Mouse (Mus musculus) neural tube, embryonic 12.5 days (tissue): ENCODE measurements at regions not wholly inside any gene's neighbourhood (a gene's known extent, or its start where the extent isn't known, plus 50 kb on each side); places are given as distances from the start of the nearest gene placed in this dataset.
"Not testable (repeated sequence)": the region's sequence is repeated elsewhere in the genome, so short reads cannot be mapped to it uniquely, and the experiment has no call there.

Experiments
- ATAC-seq: fragments of 200-750 bp; cut with Nextera tagmentation; 2 replicates; pipeline ENCODE4 v1.8.0; 2017; ENCODE audit warnings: low read depth, mild to moderate bottlenecking, moderate TSS enrichment, moderate library complexity; ENCODE audit not compliant: low FRiP score
- H3K27ac ChIP-seq: fragments of 300-500 bp; sonication (generic); 2 replicates; pipeline ENCODE4 v1.5.1; 2016
- H3K27me3 ChIP-seq: fragments of 300-500 bp; sonication (generic); replicated peaks from 2 replicates; pipeline ENCODE4 v1.6.1; 2016; ENCODE audit warnings: mild to moderate bottlenecking
- H3K36me3 ChIP-seq: fragments of 300-500 bp; sonication (generic); 2 replicates; pipeline ENCODE4 v1.6.1; 2016; ENCODE audit warnings: mild to moderate bottlenecking
- H3K4me1 ChIP-seq: fragments of 300-500 bp; sonication (generic); 2 replicates; pipeline ENCODE4 v1.6.1; 2016
- H3K4me2 ChIP-seq: fragments of 300-500 bp; sonication (generic); replicated peaks from 2 replicates; pipeline ENCODE4 v1.6.1; 2016; ENCODE audit warnings: mild to moderate bottlenecking
- H3K4me3 ChIP-seq: fragments of 300-500 bp; sonication (generic); 2 replicates; pipeline ENCODE4 v1.5.1; 2016
- H3K9ac ChIP-seq: fragments of 300-500 bp; sonication (generic); 2 replicates; pipeline ENCODE4 v1.6.1; 2016; ENCODE audit warnings: mild to moderate bottlenecking
- H3K9me3 ChIP-seq: fragments of 300-500 bp; sonication (generic); 2 replicates; pipeline ENCODE4 v1.6.1; 2016; ENCODE audit warnings: mild to moderate bottlenecking
- WGBS: fragments of 180-500 bp; shearing (Covaris S2); methylation state at CpG from one replicate; pipeline ENCODE4 v1.1.7; 2016; 5-methylcytosine and 5-hydroxymethylcytosine counted together

DNA sequence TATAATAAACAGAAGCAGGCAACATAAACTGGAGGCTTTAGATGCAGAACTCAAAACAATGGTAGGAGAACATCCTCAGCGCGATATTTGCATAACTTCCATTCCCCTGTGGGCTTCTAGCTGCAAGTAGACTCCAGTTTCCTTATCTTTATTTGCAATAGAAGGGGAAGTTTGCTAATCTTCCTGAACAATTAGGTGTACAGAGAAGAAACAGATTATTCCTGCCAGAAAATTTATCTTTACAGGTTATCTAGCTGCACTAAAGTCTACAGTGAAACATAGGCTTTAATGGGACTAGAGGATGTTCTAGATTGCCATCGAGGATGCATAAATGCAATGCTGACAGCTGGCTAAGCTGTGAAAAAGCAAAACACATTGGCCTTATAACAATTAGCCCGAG lies 1544.0 kb downstream of the Efna5 start:
- Histone ChIP-seq H3K9ac (no peak overlapping the region), H3K4me1 (no peaks in the 10 kb centered on the region), H3K27ac (no peak overlapping the region), H3K9me3 (no peaks in the 10 kb centered on the region), H3K27me3 (no peaks in the 10 kb centered on the region), H3K4me2 (no peak overlapping the region), H3K36me3 (no peaks in the 10 kb centered on the region), H3K4me3 (no peak overlapping the region)
- WGBS, result 84% methylated on average over 4 of the region's 4 CpGs
- no peak for ATAC-seq

DNA sequence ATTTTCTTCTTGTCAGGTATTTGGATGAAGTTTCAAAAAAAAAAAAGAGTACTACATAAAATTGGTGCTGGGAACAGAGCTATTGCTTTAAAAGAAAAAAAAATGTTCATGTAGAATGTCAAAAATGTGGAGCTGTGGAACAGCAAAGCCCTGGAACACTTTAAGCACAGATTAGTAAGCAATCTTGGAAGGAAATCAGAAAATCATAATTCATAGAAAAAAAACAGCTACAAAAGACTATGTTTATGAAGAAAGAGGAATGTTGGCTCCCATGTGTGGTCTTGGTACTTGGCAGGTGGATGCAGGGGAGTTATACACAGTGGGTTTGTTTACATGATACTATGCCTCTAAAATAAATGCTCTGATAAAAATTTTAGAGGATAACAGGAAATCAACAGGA lies 1555.7 kb downstream of the Efna5 start:
- Histone ChIP-seq H3K9me3 (no peaks in the 10 kb centered on the region), H3K27ac (no peak overlapping the region), H3K9ac (no peak overlapping the region), H3K4me3 (no peak overlapping the region), H3K4me1 (no peaks in the 10 kb centered on the region), H3K36me3 (no peaks in the 10 kb centered on the region), H3K4me2 (no peak overlapping the region), H3K27me3 (no peaks in the 10 kb centered on the region)
- no peak for ATAC-seq

DNA sequence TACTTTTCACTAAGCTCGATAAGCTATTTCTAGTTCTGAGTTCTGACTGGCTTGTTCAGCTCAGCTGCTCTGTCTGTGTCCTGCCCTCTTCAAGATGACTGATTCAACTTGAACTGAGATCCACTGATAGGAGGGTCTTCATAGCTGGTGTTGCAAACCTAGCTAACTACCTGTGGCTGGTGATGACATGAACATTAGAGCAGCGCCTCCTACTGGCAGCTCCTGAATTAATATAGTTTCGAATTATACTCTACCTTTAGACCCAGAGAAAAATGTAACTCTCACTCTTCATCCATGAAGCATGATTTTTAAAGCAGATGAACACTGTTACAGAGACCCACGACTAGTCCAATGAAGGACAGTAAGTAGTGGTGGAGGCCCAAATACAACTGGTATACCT lies 1560.3 kb downstream of the Efna5 start:
- Histone ChIP-seq H3K27me3 (no peaks in the 10 kb centered on the region), H3K27ac (no peak overlapping the region), H3K4me3 (no peak overlapping the region), H3K4me2 (no peak overlapping the region), H3K9me3 (no peaks in the 10 kb centered on the region), H3K9ac (no peak overlapping the region), H3K36me3 (no peaks in the 10 kb centered on the region), H3K4me1 (no peaks in the 10 kb centered on the region)
- no peak for ATAC-seq
- WGBS, result 69% methylated on average over 4 of the region's 4 CpGs

DNA sequence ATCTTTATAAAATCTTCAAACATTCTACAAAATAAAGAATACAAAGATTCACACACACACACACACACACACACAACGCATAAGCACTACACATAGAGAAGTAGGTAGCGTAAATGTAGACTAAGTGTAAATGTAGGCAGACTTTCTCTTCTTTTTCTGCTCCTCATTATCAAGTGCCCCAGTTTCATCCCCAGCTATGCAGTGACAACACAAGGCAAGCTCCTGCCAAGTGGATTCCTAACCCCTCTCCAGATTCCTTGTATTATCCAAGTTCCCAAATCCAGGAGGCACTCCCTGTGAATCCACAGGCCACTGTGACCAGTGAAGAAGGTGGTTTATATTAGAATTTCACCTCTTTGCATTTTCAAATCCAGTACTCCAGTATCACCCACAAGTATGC lies 1567.7 kb downstream of the Efna5 start:
- H3K27ac ChIP-seq, result no peak overlapping the region
- H3K36me3 ChIP-seq, result no peaks in the 10 kb centered on the region
- no peak overlapping the region for H3K4me3 ChIP-seq
- WGBS, result 94% methylated on average over 2 of the region's 2 CpGs
- H3K9me3 ChIP-seq, result no peaks in the 10 kb centered on the region
- H3K4me1 ChIP-seq, result no peaks in the 10 kb centered on the region
- no peaks in the 10 kb centered on the region for H3K27me3 ChIP-seq
- H3K9ac ChIP-seq, result no peak overlapping the region
- no peak for ATAC-seq
- no peak overlapping the region for H3K4me2 ChIP-seq

DNA sequence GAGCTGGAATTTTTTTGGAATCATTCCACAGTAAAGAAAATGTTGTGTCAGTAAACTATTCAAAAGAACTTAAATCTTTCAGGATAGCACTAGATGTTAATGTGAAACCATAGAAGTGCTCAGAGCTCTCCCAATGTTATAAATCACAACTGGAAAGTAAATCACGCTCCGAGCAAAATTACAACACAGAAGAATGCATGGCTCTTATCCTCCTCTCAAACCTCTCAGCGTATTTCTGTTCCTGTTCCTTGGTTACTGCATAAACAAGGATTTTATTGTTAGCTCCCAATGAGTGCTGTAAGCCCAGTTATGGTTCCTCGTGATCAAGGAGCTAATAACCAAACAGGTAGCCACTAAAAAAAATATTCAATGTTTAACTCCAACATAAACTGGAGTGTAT lies 1569.9 kb downstream of the Efna5 start:
- no peak overlapping the region for H3K4me3 ChIP-seq
- ATAC-seq, result no peak
- no peaks in the 10 kb centered on the region for H3K36me3 ChIP-seq
- H3K9ac ChIP-seq, result no peak overlapping the region
- 79% methylated on average over 4 of the region's 4 CpGs for WGBS
- no peak overlapping the region for H3K4me2 ChIP-seq
- H3K27me3 ChIP-seq, result no peaks in the 10 kb centered on the region
- no peak overlapping the region for H3K27ac ChIP-seq
- no peaks in the 10 kb centered on the region for H3K9me3 ChIP-seq
- H3K4me1 ChIP-seq, result no peaks in the 10 kb centered on the region

DNA sequence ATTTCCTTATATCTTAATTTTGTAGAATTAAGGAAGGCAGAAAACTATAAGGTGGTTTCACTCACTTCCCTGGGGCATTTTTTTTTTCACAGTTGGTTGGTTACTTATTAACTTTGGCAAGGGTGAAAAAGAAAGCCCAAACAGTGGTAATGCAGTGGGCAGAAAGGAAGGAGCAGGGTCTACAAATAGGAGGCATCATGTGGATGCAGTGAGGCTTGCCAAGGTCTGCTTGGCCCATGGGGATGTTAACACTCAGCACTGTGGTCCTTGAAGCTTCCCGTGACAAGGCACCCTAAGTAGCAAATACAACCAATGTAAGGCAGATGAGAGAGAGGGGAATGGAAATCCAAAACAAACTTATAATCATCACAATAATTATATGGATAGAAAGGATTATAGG lies 1577.5 kb downstream of the Efna5 start:
- H3K9ac ChIP-seq, result no peak overlapping the region
- 83% methylated on average over 1 of the region's 1 CpGs for WGBS
- H3K27ac ChIP-seq, result no peak overlapping the region
- no peak overlapping the region for H3K4me2 ChIP-seq
- no peaks in the 10 kb centered on the region for H3K9me3 ChIP-seq
- no peak for ATAC-seq
- H3K4me3 ChIP-seq, result no peak overlapping the region
- no peaks in the 10 kb centered on the region for H3K27me3 ChIP-seq
- H3K4me1 ChIP-seq, result no peaks in the 10 kb centered on the region
- H3K36me3 ChIP-seq, result no peaks in the 10 kb centered on the region

DNA sequence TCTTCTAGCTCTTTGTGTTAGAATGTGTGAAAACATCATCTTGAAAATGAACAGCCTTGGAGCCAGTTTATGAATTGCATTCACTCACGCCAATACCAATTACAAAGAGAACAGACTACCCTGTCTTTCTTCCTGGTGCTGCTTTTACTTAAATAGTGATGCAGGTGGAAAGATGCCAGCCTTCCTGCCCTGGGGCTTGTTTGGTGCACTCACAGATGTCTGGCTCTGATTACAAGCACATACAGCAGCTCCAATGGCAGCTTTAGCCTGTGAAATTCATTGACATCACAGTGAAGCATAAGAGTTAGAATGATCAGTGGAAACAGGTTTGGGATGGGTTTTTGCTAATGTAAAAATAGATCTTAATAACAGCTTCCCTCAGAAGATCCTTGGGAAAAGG lies 1579.1 kb downstream of the Efna5 start:
- no peak for ATAC-seq
- Histone ChIP-seq H3K27ac (no peak overlapping the region), H3K4me2 (no peak overlapping the region), H3K27me3 (no peaks in the 10 kb centered on the region), H3K9me3 (no peaks in the 10 kb centered on the region), H3K36me3 (no peaks in the 10 kb centered on the region), H3K4me1 (no peaks in the 10 kb centered on the region), H3K4me3 (no peak overlapping the region), H3K9ac (no peak overlapping the region)
- WGBS, result 65% methylated on average over 1 of the region's 1 CpGs

DNA sequence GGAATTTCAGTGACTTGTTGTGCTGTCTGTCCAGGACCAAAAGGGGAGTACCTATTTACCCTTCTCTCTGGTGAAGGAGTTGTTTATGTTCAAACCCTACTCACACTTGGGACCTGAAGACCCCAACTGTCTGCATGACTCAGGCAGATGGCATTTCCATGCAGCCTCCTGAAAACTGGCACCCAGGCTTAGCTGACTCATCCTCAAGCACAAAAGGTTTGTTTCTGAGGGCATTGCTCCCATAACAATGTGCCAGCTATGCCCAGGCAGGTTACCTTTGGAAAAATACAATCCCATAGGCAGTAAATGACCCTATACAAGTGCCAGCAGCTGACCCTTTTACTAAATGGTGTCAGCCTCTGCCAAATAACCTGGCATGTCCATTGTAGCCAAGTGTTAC lies 1579.9 kb downstream of the Efna5 start:
- Histone ChIP-seq H3K4me1 (no peaks in the 10 kb centered on the region), H3K36me3 (no peaks in the 10 kb centered on the region), H3K27ac (no peak overlapping the region), H3K9ac (no peak overlapping the region), H3K4me3 (no peak overlapping the region), H3K9me3 (no peaks in the 10 kb centered on the region), H3K27me3 (no peaks in the 10 kb centered on the region), H3K4me2 (no peak overlapping the region)
- no peak for ATAC-seq

DNA sequence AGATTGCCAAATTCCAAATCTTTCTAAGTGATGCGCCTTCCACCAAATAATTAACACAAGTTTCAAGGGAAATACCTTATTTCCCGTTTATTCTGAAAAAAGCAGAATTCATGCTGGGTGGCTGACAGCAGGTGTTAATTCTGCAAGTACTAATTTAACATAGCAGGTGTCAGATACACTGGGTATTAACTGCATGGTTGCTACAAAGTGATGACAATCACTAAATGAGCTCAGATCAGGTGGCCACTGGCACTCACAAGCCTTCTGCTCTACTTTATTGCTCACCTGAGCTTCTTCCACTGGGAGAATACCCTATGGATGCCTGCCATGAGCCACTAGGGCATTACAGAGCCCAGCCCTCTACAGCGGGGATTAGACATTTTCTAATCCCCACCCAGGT lies 1590.0 kb downstream of the Efna5 start:
- no peak for ATAC-seq
- no peak overlapping the region for H3K4me2 ChIP-seq
- no peaks in the 10 kb centered on the region for H3K4me1 ChIP-seq
- no peak overlapping the region for H3K4me3 ChIP-seq
- H3K9me3 ChIP-seq, result no peaks in the 10 kb centered on the region
- H3K27me3 ChIP-seq, result no peaks in the 10 kb centered on the region
- no peak overlapping the region for H3K9ac ChIP-seq
- no peak overlapping the region for H3K27ac ChIP-seq
- 80% methylated on average over 3 of the region's 3 CpGs for WGBS
- H3K36me3 ChIP-seq, result no peaks in the 10 kb centered on the region

DNA sequence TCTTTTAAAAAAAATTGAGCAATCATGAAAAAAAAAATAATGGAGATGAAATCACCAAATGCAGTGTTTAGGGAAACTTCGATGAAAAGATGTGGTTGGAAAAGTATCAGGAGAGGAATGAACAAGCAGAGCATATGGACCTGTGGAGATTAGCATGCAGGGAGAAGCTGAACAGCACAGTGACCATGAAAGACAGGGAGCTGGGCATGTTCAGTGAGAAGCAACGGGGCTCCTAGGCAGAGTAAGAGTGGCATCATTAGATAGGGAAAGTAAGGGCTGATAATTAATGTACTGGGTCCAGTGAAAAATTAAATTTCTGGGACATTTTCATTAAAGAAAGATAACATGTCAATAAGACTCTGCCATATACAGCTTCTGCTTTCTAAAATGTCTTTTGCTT lies 1592.5 kb downstream of the Efna5 start:
- no peak for ATAC-seq
- WGBS, result 67% methylated on average over 2 of the region's 2 CpGs
- no peaks in the 10 kb centered on the region for H3K27me3 ChIP-seq
- no peak overlapping the region for H3K4me2 ChIP-seq
- H3K4me3 ChIP-seq, result no peak overlapping the region
- H3K36me3 ChIP-seq, result no peaks in the 10 kb centered on the region
- no peak overlapping the region for H3K27ac ChIP-seq
- no peaks in the 10 kb centered on the region for H3K4me1 ChIP-seq
- no peaks in the 10 kb centered on the region for H3K9me3 ChIP-seq
- H3K9ac ChIP-seq, result no peak overlapping the region

DNA sequence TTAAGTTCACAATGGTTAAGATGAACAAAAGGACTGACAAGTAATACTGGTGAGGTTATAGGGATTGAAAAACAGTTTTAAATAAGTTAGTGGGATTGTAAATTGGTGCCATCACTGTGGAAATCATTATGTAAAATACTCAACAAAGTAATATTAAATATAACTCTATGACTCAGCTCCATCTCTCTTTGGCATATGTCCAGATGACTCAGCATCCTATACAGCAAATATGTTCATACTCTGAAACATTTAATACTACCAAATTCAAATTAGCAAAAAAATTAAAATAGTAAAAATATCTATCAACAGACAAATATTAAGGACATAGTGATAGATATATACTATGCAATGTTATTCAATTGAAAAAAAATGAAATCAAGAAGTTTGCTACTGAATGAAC lies 1607.5 kb downstream of the Efna5 start:
- H3K36me3 ChIP-seq, result no peaks in the 10 kb centered on the region
- ATAC-seq, result no peak
- no peaks in the 10 kb centered on the region for H3K9me3 ChIP-seq
- H3K4me2 ChIP-seq, result no peak overlapping the region
- H3K27me3 ChIP-seq, result no peaks in the 10 kb centered on the region
- H3K4me1 ChIP-seq, result no peaks in the 10 kb centered on the region
- H3K9ac ChIP-seq, result no peak overlapping the region
- no peak overlapping the region for H3K27ac ChIP-seq
- no peak overlapping the region for H3K4me3 ChIP-seq

DNA sequence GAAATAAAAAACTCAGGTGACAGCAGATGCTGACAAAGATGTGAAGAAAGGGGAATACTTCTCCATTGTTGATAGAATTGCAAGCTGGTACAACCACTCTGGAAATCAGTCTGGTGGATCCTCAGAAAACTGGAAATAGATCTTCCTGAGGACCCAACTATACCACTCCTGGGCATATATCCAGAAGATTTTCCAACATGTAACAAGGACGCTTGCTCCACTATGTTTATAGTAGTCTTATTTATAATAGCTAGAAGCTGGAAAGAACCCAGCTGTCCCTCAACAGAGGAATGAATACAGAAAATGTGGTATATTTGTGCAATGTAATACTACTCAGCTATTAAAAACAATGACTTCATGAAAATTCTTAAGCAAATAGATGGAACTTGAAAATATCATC lies 1624.6 kb downstream of the Efna5 start:
- 82% methylated on average over 1 of the region's 1 CpGs for WGBS
- ATAC-seq, H3K4me2 ChIP-seq: not testable (repeated sequence)

DNA sequence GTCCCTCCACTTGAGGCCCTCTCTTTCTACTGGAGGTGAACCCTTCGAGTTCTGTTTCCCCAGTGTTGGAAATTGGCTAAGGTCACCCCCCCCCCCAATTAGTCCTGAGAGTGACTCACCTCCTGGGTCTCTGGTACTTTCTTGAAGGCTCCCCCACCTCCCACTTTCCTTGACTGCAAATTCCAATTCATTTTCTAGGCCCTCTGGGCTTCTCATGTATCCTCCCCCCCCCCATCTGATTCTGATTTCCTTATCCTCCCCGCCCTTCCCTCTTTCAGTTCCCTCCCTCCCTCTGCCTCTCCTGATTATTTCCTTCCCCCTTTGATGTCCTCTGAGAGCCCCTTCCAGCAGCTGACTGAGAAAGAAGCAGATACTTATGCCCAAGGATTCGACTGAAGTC lies 1632.7 kb downstream of the Efna5 start:
- Histone ChIP-seq H3K4me1 (no peaks in the 10 kb centered on the region), H3K9me3 (no peaks in the 10 kb centered on the region), H3K9ac (no peak overlapping the region), H3K4me2 (no peak overlapping the region), H3K36me3 (no peaks in the 10 kb centered on the region), H3K4me3 (no peak overlapping the region), H3K27me3 (no peaks in the 10 kb centered on the region), H3K27ac (no peak overlapping the region)
- ATAC-seq, result no peak
- WGBS, result 64% methylated on average over 3 of the region's 3 CpGs

More for the DNA sequence above, 1624.6 kb downstream of the Efna5 start:
- H3K9ac ChIP-seq, H3K36me3 ChIP-seq, H3K9me3 ChIP-seq, H3K27ac ChIP-seq, H3K4me1 ChIP-seq, H3K27me3 ChIP-seq, H3K4me3 ChIP-seq: not testable (repeated sequence)

DNA sequence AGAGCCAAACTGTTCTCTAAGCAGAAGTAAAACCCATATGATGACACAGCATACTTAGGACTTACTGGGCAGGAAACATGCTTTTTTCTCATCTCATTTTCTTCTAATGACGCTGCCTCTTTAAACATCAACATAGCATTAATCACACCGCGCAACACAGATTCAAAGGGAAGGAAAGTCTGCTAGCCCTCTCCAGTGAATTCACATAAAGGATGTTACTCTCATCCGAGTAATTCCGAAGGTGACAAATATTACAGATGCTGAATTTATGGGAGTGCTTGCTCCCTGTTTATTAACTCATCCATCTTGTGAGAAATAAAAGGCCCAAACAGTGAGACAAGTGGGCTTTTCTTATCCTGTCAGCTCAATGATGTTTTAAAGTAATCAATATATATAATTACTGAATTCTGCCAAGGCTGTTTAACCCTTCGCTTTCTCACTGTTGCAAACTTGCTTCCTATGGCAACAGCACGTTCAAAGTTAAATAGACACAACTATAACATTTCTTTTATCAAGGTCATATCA lies 1663.9 kb downstream of the Efna5 start:
- Histone ChIP-seq H3K4me2 (no peak overlapping the region), H3K9ac (no peak overlapping the region), H3K9me3 (no peaks in the 10 kb centered on the region), H3K27ac (no peak overlapping the region), H3K36me3 (no peaks in the 10 kb centered on the region), H3K4me1 (no peaks in the 10 kb centered on the region), H3K4me3 (no peak overlapping the region), H3K27me3 (no peaks in the 10 kb centered on the region)
- ATAC-seq, result peak; percentile 68; the same call in 1 of the 2 replicates
- 34% methylated on average over 7 of the region's 7 CpGs for WGBS
